Mouse (Mus musculus): ENCODE results near the gene Exoc7. TPM values are rescaled to one million over a fixed set of nuclear protein-coding genes. Genes with fewer than 3 reads are reported as not detected.

Gene Exoc7
- polyA plus RNA-seq, 1 experiment from 2014 or later, result 78.8 TPM

- H3K4me3 ChIP-seq, result no peak overlapping the region
- no peak overlapping the region for H3K9ac ChIP-seq
- H3K9me3 ChIP-seq, result no peaks in the 10 kb centered on the region
- 75% methylated on average over 3 of the region's 3 CpGs for WGBS
- H3K4me2 ChIP-seq (replicated peaks), result no peak overlapping the region
- no peak for ATAC-seq (ENCODE audit: insufficient number of reproducible peaks, insufficient read depth, low FRiP score, low TSS enrichment)
- H3K27me3 ChIP-seq, result no peaks in the 10 kb centered on the region
- H3K27ac ChIP-seq, result no peak overlapping the region
- H3K36me3 ChIP-seq, result peaks cover 7% of the 10 kb centered on the region
- H3K4me1 ChIP-seq, result peaks cover 13% of the 10 kb centered on the region
These were observed 2.6 kb upstream of the Exoc7 start for GRCm38 (mm10) chr11:116309601-116310000.

GRCm38 (mm10) chr11:116307762-116308531 is 914 bp upstream of the Exoc7 start:
- peaks cover 13% of the 10 kb centered on the region for H3K4me1 ChIP-seq
- H3K27ac ChIP-seq, result no peak overlapping the region
- H3K4me2 ChIP-seq (replicated peaks), result no peak overlapping the region
- ATAC-seq (ENCODE audit: insufficient number of reproducible peaks, insufficient read depth, low FRiP score, low TSS enrichment), result no peak
- H3K4me3 ChIP-seq, result no peak overlapping the region
- peaks cover 21% of the 10 kb centered on the region for H3K36me3 ChIP-seq
- no peak overlapping the region for H3K9ac ChIP-seq
- no peaks in the 10 kb centered on the region for H3K27me3 ChIP-seq
- no peaks in the 10 kb centered on the region for H3K9me3 ChIP-seq
- WGBS, result 84% methylated on average over 12 of the region's 12 CpGs

- Histone ChIP-seq H3K4me3 (peak overlapping the region; percentile 91), H3K4me1 (peaks cover 10% of the 10 kb centered on the region), H3K4me2 (replicated peaks) (peak overlapping the region; percentile 87), H3K9ac (peak overlapping the region; percentile 88), H3K27me3 (no peaks in the 10 kb centered on the region), H3K27ac (peak overlapping the region; percentile 50), H3K36me3 (peaks cover 36% of the 10 kb centered on the region), H3K9me3 (no peaks in the 10 kb centered on the region)
- 2% methylated on average over 53 of the region's 53 CpGs for WGBS
- ATAC-seq (ENCODE audit: insufficient number of reproducible peaks, insufficient read depth, low FRiP score, low TSS enrichment), result peak; percentile 75
These were observed 679 bp downstream of the Exoc7 start for GRCm38 (mm10) chr11:116306126-116306982.

GRCm38 (mm10) chr11:116305423-116305822 is 1.6 kb downstream of the Exoc7 start:
- Histone ChIP-seq H3K36me3 (peaks cover 46% of the 10 kb centered on the region), H3K27me3 (no peaks in the 10 kb centered on the region), H3K4me2 (replicated peaks) (peak overlapping the region; percentile 87), H3K9ac (no peak overlapping the region), H3K9me3 (no peaks in the 10 kb centered on the region), H3K4me3 (peak overlapping the region; percentile 91; the same call in 1 of the 2 replicates), H3K27ac (no peak overlapping the region), H3K4me1 (peaks cover 10% of the 10 kb centered on the region)
- no peak for ATAC-seq (ENCODE audit: insufficient number of reproducible peaks, insufficient read depth, low FRiP score, low TSS enrichment)
- WGBS, result 94% methylated on average over 2 of the region's 2 CpGs

GRCm38 (mm10) chr11:116298621-116299020 is 8.4 kb downstream of the Exoc7 start:
- Histone ChIP-seq H3K27me3 (no peaks in the 10 kb centered on the region), H3K36me3 (peaks cover 86% of the 10 kb centered on the region), H3K4me1 (no peaks in the 10 kb centered on the region), H3K9ac (no peak overlapping the region), H3K4me3 (no peak overlapping the region), H3K9me3 (no peaks in the 10 kb centered on the region), H3K27ac (no peak overlapping the region), H3K4me2 (replicated peaks) (no peak overlapping the region)
- no peak for ATAC-seq (ENCODE audit: insufficient number of reproducible peaks, insufficient read depth, low FRiP score, low TSS enrichment)
- 91% methylated on average over 6 of the region's 6 CpGs for WGBS

GRCm38 (mm10) chr11:116298221-116298620 is 8.8 kb downstream of the Exoc7 start:
- no peak for ATAC-seq (ENCODE audit: insufficient number of reproducible peaks, insufficient read depth, low FRiP score, low TSS enrichment)
- Histone ChIP-seq H3K4me3 (no peak overlapping the region), H3K27ac (no peak overlapping the region), H3K4me1 (no peaks in the 10 kb centered on the region), H3K9me3 (no peaks in the 10 kb centered on the region), H3K4me2 (replicated peaks) (no peak overlapping the region), H3K27me3 (no peaks in the 10 kb centered on the region), H3K36me3 (peaks cover 82% of the 10 kb centered on the region), H3K9ac (no peak overlapping the region)
- WGBS, result 85% methylated on average over 11 of the region's 11 CpGs

GRCm38 (mm10) chr11:116297017-116297416 is 10.0 kb downstream of the Exoc7 start:
- Histone ChIP-seq H3K27ac (no peak overlapping the region), H3K27me3 (no peaks in the 10 kb centered on the region), H3K36me3 (peaks cover 77% of the 10 kb centered on the region), H3K9ac (no peak overlapping the region), H3K4me1 (no peaks in the 10 kb centered on the region), H3K4me3 (no peak overlapping the region), H3K9me3 (no peaks in the 10 kb centered on the region), H3K4me2 (replicated peaks) (no peak overlapping the region)
- 0 out of 2 replicates have a peak, but pooled peaks have one; percentile 3 for ATAC-seq (ENCODE audit: insufficient number of reproducible peaks, insufficient read depth, low FRiP score, low TSS enrichment)
- 64% methylated on average over 3 of the region's 3 CpGs for WGBS

- H3K4me1 ChIP-seq, result no peaks in the 10 kb centered on the region
- no peak overlapping the region for H3K27ac ChIP-seq
- ATAC-seq (ENCODE audit: insufficient number of reproducible peaks, insufficient read depth, low FRiP score, low TSS enrichment), result no peak
- 81% methylated on average over 8 of the region's 8 CpGs for WGBS
- H3K9ac ChIP-seq, result no peak overlapping the region
- H3K4me3 ChIP-seq, result no peak overlapping the region
- peaks cover 76% of the 10 kb centered on the region for H3K36me3 ChIP-seq
- no peak overlapping the region for H3K4me2 ChIP-seq (replicated peaks)
- H3K9me3 ChIP-seq, result no peaks in the 10 kb centered on the region
- H3K27me3 ChIP-seq, result no peaks in the 10 kb centered on the region
These were observed 10.8 kb downstream of the Exoc7 start for GRCm38 (mm10) chr11:116296191-116296734.

- Histone ChIP-seq H3K36me3 (peaks cover 76% of the 10 kb centered on the region), H3K27ac (no peak overlapping the region), H3K27me3 (no peaks in the 10 kb centered on the region), H3K9me3 (no peaks in the 10 kb centered on the region), H3K9ac (no peak overlapping the region), H3K4me1 (no peaks in the 10 kb centered on the region), H3K4me3 (no peak overlapping the region), H3K4me2 (replicated peaks) (no peak overlapping the region)
- ATAC-seq (ENCODE audit: insufficient number of reproducible peaks, insufficient read depth, low FRiP score, low TSS enrichment), result 0 out of 2 replicates have a peak, but pooled peaks have one; percentile 16
- WGBS, result 33% methylated on average over 5 of the region's 5 CpGs
These were observed 12.7 kb downstream of the Exoc7 start for GRCm38 (mm10) chr11:116294319-116294718.

GRCm38 (mm10) chr11:116293538-116294137 is 13.4 kb downstream of the Exoc7 start:
- Histone ChIP-seq H3K4me3 (no peak overlapping the region), H3K36me3 (peaks cover 76% of the 10 kb centered on the region), H3K27ac (no peak overlapping the region), H3K27me3 (no peaks in the 10 kb centered on the region), H3K4me1 (no peaks in the 10 kb centered on the region), H3K4me2 (replicated peaks) (no peak overlapping the region), H3K9ac (no peak overlapping the region), H3K9me3 (no peaks in the 10 kb centered on the region)
- 83% methylated on average over 12 of the region's 12 CpGs for WGBS
- ATAC-seq (ENCODE audit: insufficient number of reproducible peaks, insufficient read depth, low FRiP score, low TSS enrichment), result no peak

GRCm38 (mm10) chr11:116292401-116292800 is 14.6 kb downstream of the Exoc7 start:
- no peak overlapping the region for H3K4me2 ChIP-seq (replicated peaks)
- no peaks in the 10 kb centered on the region for H3K9me3 ChIP-seq
- H3K36me3 ChIP-seq, result peaks cover 83% of the 10 kb centered on the region
- WGBS, result 91% methylated on average over 13 of the region's 13 CpGs
- no peak overlapping the region for H3K9ac ChIP-seq
- H3K27ac ChIP-seq, result no peak overlapping the region
- no peak overlapping the region for H3K4me3 ChIP-seq
- H3K27me3 ChIP-seq, result no peaks in the 10 kb centered on the region
- H3K4me1 ChIP-seq, result no peaks in the 10 kb centered on the region
- ATAC-seq (ENCODE audit: insufficient number of reproducible peaks, insufficient read depth, low FRiP score, low TSS enrichment), result no peak
